Mouse (Mus musculus): ENCODE measurements at regions not wholly inside any gene's neighbourhood (a gene's known extent, or its start where the extent isn't known, plus 50 kb on each side); places are given as distances from the start of the nearest gene placed in this dataset.
A peak's percentile ranks its signal among the peaks of the same experiment; 100 is the strongest.

GRCm38 (mm10) chr10:25857954-25858616 lies 220.0 kb upstream of the Gm9767 start:
- no peak for DNase-seq (ENCODE audit: low spot score)

GRCm38 (mm10) chr10:25844348-25844747 lies 233.7 kb upstream of the Gm9767 start:
- no peak for DNase-seq (ENCODE audit: low spot score)

- no peak for DNase-seq (ENCODE audit: low spot score)
Observed at GRCm38 (mm10) chr10:25829275-25829674, 248.8 kb upstream of the Gm9767 start.

GRCm38 (mm10) chr10:25804223-25804622 lies 268.2 kb upstream of the Smlr1 start:
- no peak for DNase-seq (ENCODE audit: low spot score)

GRCm38 (mm10) chr10:25801499-25801898 lies 265.4 kb upstream of the Smlr1 start:
- no peak for DNase-seq (ENCODE audit: low spot score)

- DNase-seq (ENCODE audit: low spot score): no peak
Observed at GRCm38 (mm10) chr10:25798881-25799280, 262.8 kb upstream of the Smlr1 start.

GRCm38 (mm10) chr10:25790363-25790821 lies 254.3 kb upstream of the Smlr1 start:
- DNase-seq (ENCODE audit: low spot score): no peak

GRCm38 (mm10) chr10:25788660-25789059 lies 252.6 kb upstream of the Smlr1 start:
- no peak for DNase-seq (ENCODE audit: low spot score)

- DNase-seq (ENCODE audit: low spot score): no peak
Observed at GRCm38 (mm10) chr10:25788004-25788403, 251.9 kb upstream of the Smlr1 start.

- no peak for DNase-seq (ENCODE audit: low spot score)
Observed at GRCm38 (mm10) chr10:25783861-25784260, 247.8 kb upstream of the Smlr1 start.

- no peak for DNase-seq (ENCODE audit: low spot score)
Observed at GRCm38 (mm10) chr10:25779476-25779875, 243.4 kb upstream of the Smlr1 start.

- no peak for DNase-seq (ENCODE audit: low spot score)
Observed at GRCm38 (mm10) chr10:25777717-25778116, 241.7 kb upstream of the Smlr1 start.

GRCm38 (mm10) chr10:25776697-25777096 lies 240.6 kb upstream of the Smlr1 start:
- DNase-seq (ENCODE audit: low spot score): no peak

- DNase-seq (ENCODE audit: low spot score): no peak
Observed at GRCm38 (mm10) chr10:25770051-25770450, 234.0 kb upstream of the Smlr1 start.

GRCm38 (mm10) chr10:25768456-25768855 lies 232.4 kb upstream of the Smlr1 start:
- DNase-seq (ENCODE audit: low spot score): no peak

GRCm38 (mm10) chr10:25754300-25754699 lies 218.2 kb upstream of the Smlr1 start:
- DNase-seq (ENCODE audit: low spot score): no peak

- DNase-seq (ENCODE audit: low spot score): peak; percentile 15
Observed at GRCm38 (mm10) chr10:25742678-25743077, 206.6 kb upstream of the Smlr1 start.

GRCm38 (mm10) chr10:25740956-25741355 lies 204.9 kb upstream of the Smlr1 start:
- no peak for DNase-seq (ENCODE audit: low spot score)

- no peak for DNase-seq (ENCODE audit: low spot score)
Observed at GRCm38 (mm10) chr10:25730470-25730869, 194.4 kb upstream of the Smlr1 start.

GRCm38 (mm10) chr10:25723966-25724365 lies 187.9 kb upstream of the Smlr1 start:
- no peak for DNase-seq (ENCODE audit: low spot score)

GRCm38 (mm10) chr10:25715747-25716146 lies 179.7 kb upstream of the Smlr1 start:
- no peak for DNase-seq (ENCODE audit: low spot score)

- DNase-seq (ENCODE audit: low spot score): no peak
Observed at GRCm38 (mm10) chr10:25714636-25715035, 178.6 kb upstream of the Smlr1 start.

GRCm38 (mm10) chr10:25714041-25714440 lies 178.0 kb upstream of the Smlr1 start:
- no peak for DNase-seq (ENCODE audit: low spot score)

GRCm38 (mm10) chr10:25707951-25708350 lies 171.9 kb upstream of the Smlr1 start:
- no peak for DNase-seq (ENCODE audit: low spot score)

All from layer of hippocampus, adult 9-10 months (tissue).